Mouse (Mus musculus) cerebellum, adult 11-12 months (tissue): ENCODE measurements around the gene Leng8.

ENCODE experiments used
- DNase-seq: peaks from one replicate; pipeline ENCODE4 v3.0.0; 2022

Gene Leng8

DNA sequence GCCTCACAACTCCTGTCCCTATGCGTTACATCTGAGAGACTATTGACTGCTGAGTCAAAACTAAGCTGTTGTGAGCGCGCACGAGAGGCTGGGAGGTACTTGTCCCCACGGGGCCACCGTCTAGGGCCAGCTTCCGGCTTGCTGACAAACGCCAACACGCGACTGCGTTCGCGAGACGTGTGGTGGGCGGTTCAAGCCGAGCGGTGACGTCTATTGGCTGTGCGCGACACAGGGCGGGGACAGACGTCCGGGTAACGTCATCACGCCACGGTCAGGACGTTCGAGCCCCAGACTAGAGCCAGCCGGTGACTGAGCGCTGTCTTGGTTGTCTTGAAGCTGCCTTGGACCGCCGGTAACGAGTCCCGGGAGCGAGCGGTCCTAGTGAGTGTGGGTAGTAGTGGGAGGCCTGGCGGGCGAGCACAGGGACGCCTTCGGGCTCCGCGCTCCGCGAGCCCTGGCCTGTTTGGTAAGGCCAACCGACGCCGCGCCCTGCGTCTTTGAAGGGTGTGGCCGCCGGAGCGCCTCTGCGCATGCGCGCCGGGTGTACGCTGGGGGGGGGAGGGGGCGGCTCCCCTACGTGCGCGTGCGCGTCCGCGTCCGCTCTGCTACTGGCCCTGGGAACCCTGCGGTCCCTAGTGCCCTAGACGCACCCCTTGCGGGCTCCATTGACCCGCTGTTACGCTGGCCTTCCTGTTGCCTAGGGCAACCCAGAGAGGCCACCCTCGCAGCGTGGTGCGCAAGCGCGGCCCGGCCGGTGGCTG is at the start of gene Leng8:
Gene Leng8, plus strand, starts transcription at position 269 of the 761 bp plus-strand sequence.
- peak; percentile 99 for DNase-seq

DNA sequence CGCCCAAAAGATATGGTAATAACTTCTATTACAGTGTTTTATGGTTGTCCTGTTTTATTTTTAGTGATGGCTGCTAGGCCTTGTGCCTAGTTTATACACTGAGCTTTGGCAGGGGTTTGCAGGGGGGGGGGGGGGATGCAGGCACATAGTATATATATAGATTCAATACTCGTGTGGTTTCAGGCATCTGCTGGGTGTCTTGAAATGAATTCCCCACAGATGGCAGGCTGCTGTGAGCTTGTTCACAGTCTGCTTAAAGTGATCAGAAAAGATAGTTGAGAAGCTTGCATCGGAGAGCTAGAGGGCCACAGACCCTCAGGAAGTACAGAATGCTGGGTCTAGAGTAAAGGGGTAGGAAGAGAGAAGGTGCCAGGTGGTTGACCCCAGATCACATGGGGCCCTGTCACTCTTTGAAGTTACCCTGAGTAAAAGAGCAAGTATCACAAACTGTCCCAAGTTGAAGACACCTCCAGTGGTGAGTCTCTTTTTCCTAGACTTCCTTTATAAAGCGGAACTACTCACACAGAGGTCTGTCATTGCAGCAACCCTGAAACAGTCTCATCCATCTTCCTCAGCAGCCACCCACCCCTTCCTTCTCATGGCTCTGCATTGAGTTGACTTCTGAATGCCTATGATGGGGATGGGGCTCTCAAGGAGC is 49.5 kb upstream of the Leng8 start:
- no peak for DNase-seq

DNA sequence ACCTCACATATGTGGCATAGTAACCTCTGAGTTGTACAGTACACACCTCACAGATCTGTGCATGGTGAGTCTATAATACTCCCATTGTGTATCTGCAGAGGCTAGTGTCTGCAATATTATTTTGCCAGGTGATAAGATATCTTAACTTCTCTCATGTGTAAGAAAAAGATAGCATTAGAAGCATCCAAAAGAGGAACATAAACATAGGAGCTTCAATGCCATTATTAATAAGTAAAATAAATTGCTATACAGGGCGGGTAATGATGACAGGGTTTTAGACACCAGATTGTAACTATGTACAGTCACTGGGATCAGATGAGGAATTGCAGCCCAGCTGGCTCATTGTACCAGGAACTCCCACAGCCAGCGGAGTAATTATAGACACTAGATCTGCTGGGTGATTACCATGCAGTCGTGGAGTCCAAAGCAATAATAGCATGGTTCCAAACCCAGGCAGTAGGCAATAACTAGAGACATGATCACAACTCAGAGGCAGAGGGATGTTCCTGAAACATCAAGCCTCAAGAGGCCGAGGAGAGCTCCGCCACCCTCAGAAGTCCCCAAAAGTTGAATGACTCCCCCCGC is 48.9 kb upstream of the Leng8 start:
- DNase-seq, result no peak

DNA sequence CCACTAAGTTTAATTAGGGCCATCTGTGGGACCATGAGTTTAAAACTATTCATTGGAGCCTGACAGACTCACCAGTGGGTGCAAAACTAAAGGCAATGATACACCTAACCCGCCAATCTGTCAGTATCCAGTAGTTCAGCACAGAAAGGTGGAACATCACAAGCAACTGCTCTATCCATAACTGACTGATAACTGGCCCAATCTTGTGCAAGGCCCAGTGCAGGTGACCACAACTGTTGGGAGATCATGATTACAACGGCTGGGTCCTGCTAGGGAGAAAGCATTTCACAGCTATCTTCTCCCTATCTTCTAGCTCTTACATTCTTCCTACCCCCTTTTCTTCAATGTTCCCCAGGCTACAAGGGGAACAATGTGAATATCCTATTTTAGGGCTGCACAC is 48.2 kb upstream of the Leng8 start:
- DNase-seq, result no peak

DNA sequence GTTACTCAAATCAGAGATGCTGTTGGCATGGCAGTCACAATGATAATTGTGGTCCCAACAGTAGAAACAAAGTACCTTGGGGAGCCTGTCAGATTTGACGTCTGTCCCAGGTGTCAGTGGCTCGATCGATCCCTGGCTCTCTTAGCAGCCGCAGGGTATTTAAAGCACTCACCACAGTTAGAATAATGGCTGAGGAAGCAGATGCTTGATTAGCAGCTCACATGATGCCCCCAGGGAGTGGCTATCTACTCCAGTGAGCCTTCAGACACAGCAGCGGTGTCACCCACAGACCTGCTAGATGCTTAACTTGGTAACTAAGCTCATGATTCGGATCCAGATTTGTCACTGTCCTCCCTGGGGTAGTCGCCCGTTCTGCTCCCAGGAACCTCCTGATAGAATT is 45.7 kb upstream of the Leng8 start:
- DNase-seq, result no peak

DNA sequence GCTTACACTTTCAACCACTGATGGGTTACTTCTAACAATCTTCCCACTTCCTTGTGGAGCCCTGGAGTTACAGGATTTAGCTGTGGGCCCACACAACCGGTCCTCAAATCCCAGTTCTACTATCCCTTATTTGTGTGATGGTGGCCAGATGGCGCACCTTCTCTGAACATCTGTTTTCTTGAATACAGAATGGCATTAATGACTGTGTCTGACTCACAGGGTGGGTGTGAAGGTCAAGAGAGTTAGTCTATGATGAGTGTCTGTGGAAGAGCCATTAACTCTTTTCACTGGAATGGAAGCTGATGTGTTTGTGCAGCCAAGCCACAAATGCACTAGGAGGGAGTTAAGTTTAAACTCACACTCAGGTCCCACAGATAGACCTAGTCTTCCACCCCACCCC is 38.5 kb upstream of the Leng8 start:
- no peak for DNase-seq

DNA sequence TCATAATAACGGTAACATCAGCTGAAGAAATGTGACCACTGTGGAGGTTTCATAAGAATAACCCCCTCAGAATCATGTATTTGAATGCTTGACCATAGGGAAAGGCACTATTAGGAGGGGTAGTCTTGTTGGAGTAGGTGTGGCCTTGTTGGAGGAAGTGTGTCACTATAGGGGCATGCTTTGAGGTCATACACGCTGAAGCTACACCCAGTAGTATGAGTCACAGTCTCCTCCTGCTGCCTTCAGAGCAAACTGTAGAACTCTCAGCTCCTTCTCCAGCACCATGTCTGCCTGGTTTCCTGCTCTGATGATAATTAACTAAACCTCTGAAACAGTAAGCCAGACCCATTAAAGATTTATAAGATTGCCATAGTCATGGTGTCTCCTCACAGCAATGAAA is 38.0 kb upstream of the Leng8 start:
- no peak for DNase-seq

DNA sequence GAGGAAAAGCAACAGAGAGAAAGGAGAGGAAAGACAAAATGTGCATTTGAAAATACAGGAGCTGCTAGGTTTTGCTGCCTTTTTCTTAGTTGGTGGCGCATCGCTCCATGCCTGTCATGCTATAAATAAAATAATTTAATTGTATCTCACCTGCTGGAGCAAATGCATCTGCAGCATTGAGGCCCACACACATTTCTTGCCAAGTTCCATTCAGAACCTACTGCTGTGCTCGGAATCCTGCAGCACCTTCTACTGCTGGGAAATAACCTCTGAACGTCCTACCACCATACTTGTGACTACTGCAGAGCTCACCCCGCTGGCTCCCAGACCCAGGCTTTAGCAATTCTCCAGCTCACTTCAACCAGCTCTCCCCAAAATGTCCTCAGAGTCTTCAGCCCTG is 35.7 kb upstream of the Leng8 start:
- DNase-seq, result no peak

DNA sequence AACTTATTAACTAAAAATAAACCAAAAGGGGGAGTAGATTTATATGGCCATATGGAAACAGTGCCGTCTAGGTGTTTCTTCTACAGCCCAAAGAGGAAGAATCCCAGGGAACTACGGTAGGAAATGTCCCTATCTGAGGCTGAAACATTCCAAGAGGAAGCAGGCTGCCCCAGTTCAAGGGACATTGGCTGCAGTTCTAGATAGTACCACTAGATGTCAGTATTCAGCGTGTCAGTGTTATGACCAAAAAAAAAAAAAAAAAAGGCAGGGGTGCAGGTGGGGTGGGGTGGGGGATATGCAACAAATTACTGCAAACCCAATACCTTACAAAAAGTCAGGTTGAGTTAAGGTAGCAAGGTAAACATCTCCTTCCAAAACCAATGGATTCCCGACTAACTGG is 33.4 kb upstream of the Leng8 start:
- no peak for DNase-seq

DNA sequence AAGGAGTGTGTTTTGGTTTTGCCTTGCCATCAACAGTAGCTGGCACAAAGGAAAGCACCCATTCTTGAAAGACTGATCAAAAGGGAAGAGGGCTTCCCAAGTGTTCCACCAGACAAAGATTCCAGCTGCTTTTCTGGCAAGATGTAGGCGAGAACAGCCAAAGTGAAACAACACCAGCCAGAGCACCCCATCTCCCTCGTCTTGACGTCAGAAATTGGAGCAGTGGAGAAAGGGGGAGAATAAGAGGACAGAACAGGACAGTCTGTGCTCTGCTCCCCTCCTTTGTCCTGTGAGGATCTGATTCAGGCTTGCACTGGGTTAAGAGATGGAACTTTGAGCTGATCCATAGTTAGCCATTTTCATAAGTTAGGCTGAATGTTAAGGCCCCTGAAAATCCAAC is 25.1 kb upstream of the Leng8 start:
- DNase-seq, result peak; percentile 28

DNA sequence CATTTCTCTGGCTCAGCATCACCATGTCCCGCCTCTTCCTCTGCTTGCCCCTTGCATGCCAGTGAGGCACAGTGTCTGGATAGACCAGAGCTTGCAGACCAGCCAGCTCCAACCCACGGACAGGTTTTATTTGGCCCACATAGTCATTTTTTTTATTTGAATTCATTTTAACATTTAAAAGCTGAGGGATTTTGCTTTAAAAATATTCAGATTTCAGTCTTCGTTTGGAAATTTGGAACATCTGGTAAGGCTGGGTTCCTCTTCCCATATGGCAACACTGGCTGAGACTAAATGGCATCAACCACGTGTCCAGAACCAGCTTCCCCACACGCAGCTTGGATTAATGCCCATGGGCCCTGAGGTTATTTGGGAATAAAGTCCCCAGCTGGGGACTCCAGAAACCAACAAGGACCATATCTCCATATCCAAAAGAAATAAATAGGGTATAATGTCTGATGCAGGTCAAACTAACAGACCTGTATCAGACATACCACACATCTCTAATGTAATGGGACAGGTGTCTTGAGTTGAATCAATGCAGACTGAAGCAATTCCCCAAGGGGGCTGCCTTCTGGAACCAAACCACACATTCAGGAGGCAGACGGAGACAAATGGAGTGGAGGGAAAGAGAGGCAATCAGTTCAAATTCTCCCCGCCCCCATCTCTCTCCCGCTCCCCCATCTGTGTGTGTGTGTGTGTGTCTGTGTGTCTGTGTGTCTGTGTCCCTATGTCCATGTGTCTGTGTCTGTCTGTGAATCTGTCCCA is 19.6 kb upstream of the Leng8 start:
- DNase-seq, result peak; percentile 16

DNA sequence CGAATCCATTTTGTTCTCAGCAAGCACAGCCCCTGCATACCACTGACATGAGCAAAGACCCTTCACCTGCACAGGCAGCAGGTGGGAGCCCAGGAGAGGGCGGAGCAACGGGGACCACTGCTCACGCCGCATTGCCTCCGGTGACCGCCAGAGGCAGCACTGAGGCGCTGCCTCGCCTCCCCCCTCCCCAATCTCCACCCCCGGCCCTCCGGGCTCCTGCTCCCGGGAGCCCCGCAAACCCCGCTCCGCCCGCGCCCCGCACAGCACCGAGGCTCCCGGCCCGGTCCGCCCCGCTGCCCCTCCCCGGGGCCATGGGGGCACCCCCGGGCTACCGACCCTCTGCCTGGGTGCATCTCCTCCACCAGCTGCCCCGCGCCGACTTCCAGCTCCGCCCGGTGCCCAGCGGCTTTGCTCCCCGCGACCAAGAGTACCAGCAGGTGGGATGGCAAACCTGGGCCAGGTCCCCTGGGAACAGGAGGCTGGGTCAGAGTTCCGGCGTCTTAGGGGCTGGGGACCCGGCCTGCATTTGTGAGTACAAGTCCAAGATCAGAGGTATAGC is 17.4 kb upstream of the Leng8 start, which contains the start of gene Ttyh1:
Gene Ttyh1, plus strand, starts transcription at position 65 of the 559 bp plus-strand sequence.
- DNase-seq, result peak; percentile 76

DNA sequence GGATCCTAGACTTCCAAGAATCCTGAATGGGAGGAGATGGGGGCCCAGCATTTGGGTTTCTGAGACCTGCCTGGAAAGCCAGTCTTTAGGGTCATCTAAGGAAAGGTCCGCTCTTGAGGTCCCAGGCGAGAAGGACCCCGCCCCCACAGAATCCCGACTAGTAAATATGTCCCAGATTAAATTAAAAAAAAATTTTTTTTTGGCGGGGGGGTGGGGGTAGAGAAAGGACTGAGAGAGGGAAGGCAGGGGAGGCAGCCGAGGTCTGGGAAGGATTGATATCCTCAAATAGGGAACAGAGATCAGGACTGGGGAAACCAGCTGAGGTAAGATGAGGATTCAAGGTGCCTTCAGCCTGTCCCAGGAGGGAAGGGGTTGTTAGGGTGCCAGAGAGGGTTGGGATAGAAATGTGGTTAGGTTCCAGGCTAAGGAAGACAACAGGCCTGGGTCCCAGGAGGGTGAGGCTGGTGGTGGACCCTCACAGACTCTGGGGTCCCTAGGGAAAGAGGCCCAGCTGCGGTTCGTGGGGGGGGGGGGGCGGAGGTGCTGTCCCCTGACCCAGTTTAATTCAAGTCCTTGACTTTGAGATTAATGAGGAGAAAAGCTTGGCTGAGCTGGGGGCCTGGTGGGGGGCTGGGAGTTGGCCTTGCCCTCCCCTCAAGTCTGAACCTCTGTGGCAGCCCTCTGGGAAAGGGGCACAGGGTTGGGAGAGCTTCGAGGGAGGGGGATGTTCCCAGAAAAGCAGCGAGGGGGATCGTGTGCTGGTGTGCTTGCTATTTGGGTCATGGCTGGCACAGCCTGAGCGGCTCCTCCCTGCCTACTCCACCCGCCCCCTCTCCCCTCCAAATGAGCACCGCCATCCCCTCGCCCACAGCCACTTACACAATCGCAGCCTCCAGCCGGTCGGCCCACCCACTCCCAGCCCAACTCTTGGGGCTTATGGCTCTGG is 16.6 kb upstream of the Leng8 start:
- peak; percentile 66 for DNase-seq

DNA sequence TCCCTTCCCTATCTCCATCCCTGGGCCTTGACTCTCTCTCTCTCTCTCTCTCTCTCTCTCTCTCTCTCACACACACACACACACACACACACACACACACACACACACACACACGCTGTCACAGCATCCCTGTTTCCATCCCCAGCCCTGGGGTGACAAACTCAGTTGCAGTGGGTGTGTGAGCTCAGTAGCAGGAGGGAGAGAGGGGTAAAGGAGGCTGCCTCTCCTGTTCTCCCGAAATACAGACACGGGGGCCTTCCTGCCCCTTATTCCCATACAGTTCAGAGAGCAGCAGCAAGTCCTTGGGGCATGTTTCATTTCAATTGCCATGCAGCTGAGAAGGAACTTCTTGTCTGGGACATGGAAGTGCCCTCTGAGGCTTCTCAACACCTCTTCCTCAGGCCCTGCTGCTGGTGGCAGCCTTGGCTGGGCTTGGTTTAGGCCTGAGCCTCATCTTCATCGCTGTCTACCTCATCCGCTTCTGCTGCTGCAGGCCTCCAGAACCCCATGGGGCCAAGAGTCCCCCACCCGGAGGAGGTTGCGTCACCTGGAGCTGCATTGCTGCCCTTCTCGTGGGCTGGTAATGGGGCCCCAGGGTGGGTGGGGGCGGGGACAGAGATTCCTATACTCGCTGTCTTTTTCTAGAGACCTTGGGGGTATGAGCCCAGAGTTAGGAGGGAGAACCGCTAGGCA is 14.6 kb upstream of the Leng8 start:
- peak; percentile 36 for DNase-seq

DNA sequence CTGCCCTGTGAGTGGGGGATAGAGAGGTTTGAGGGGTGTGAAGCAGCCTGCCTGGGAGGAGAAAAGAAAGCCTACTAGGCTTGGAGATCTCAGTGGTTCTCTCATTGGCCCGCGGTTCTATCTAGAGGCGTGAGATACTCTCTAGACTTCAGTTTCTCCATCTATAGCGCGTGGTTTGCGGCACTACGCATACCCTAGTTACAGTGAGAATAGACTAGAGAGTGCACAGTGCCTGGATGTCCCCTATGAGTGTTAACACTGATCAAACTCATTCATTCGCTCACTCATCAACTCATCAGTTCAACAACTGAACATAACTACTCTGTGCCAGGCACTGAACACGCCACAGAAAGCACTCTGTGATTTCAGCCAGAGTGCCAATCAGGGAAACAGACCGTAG is 14.1 kb upstream of the Leng8 start:
- no peak for DNase-seq

DNA sequence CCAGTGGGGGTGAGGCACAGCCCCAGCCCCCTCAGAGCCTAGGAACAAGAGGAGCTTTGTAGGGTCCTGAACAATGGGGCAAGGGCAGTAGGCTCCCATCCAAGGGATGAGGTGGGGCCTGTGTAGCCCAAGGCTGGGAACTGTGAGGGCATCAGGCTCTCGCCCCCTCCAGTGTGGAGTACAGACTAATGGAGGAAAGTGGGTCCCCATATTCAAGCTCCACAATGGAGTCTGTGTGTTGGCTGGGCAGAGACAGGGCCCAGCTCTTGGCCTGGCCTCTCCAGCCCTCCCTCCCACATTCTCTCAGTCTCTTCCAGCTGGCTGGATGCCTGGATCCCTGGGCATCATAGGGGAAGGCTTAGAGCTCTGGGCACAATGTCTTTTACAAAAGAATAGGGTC is 13.1 kb upstream of the Leng8 start:
- peak; percentile 87 for DNase-seq

DNA sequence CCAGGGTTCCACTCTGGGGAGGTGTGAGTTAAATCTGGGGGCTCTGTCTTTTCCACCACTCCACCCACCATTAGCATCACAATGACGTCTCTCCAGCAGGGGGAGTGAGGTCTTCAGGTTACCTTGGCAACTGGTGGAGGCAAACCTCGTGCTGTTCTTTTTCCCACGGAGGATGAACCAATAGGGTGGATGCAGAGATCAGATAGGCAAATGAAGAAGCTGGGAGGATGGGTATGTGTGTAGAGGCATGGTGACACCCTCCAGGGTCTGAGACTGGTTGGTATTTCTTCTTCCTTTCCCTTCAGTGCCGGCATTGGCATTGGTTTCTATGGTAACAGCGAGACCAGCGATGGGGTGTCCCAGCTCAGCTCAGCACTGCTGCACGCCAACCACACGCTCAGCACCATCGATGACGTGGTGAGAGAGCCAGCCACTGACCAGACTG is 12.5 kb upstream of the Leng8 start:
- peak; percentile 74 for DNase-seq

DNA sequence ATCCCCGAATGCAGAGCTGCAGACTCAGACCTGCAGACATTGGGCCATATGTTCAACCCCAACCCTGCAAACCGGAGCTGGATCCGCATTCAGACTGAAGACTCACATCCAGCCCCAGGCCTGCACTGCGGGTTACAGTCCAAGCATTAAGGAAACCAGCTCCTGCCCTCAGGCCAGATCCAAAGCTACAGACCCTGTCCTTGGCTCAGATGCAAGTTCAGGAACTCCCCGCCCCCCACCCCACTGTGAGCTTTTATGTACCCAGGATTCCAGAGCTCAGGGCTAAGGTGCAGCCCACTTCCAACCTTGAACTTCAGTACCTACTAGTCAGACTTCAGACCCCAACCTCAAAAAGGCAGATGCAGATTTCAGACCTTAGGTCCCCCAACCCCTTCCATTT is 12.0 kb upstream of the Leng8 start:
- DNase-seq, result no peak

DNA sequence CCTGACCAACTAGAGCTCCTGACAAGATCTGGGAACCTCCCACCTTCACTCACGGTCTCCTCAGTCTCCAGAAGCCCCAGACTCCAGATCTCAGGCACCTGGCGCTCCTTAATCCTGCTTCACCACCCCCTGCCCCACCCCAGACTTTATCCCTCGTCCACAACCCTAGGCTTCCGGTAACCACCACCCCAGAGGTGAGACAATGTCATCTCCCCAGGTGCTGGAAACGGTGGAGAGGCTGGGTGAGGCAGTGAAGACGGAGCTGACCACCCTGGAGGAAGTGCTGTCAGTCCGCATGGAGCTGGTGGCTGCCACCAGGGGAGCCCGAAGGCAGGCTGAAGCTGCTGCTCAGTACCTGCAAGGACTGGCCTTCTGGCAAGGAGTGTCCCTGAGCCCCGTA is 11.5 kb upstream of the Leng8 start:
- DNase-seq, result peak; percentile 46

DNA sequence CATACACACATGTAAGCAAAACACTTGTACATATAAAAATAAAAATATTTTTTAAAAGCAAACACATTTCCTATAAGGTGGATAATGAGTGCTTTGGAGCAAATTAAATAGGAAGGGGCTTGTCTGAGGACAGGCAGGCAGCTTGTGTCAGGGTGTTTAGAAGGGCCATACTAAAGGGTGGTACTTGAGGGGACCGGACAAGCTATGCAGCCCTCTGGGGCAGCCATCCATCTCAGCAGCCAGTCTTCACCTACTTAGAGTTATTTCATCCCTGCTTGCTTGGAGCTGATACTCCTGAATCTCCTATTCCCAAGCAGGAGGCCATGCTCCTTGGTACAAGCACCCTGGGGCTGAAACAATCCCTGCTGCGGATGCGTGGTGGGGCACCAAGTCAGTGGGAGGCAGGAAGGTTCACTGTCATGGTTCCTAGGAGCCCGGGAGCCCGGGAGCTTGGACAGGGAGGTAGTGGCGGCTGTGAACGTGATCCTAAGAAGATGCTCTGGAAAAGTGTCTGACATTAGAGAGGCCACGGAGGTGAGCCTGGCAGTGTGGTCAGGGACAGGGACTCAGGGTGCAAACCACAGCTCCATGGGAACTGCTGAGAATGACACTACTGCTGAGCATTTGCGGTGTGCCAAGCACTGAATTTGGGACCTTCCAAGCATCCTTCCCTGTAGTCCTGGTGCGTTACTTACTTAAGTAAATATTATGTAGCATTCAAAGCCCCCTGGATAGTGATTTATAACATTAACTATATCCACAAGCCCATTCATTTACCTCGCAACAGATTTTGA is 9.7 kb upstream of the Leng8 start:
- DNase-seq, result peak; percentile 24
